Mouse (Mus musculus): ENCODE measurements around the gene Scn10a.

- TF ChIP-seq EP300 (IDR thresholded peaks at IDR 0.05) (no peak), CTCF (IDR thresholded peaks at IDR 0.05) (peak; percentile 65)
Measured at GRCm38 (mm10) chr9:119751507-119751906, 32.4 kb upstream of the Scn10a start.
